Mouse (Mus musculus): Measurements from ENCODE around the gene Cerkl.
A peak's percentile ranks its signal among the peaks of the same experiment; 100 is the strongest.

- TF ChIP-seq CTCF (IDR thresholded peaks at IDR 0.05; ENCODE audit: low read depth, low read length) (no peak), POLR2A (IDR thresholded peaks at IDR 0.05; ENCODE audit: insufficient read depth, low read length) (no peak), EP300 (IDR thresholded peaks at IDR 0.05; ENCODE audit: insufficient read depth, low read depth, low read length) (peak; percentile 65; the same call in 1 of the 2 replicates)
These were observed 26.9 kb downstream of the Cerkl start for GRCm38 (mm10) chr2:79429650-79430049.

Data from ES-Bruce4 (cell line).